Mouse (Mus musculus) neural tube, embryonic 10.5 days (tissue): ENCODE data around the gene Optn.

Experiments
- DNase-seq: peaks from one replicate; pipeline ENCODE4 v3.0.0-alpha.2; 2017; ENCODE audit warnings: low spot score; ENCODE audit errors: extremely low spot score

The Optn gene

GRCm38 (mm10) chr2:5029808-5030207 is 34.0 kb downstream of the Optn start:
- no peak for DNase-seq

- DNase-seq: no peak
Measured at GRCm38 (mm10) chr2:5028047-5028446, 35.8 kb downstream of the Optn start.

GRCm38 (mm10) chr2:5027057-5027456 is 36.8 kb downstream of the Optn start:
- DNase-seq: no peak

- no peak for DNase-seq
Measured at GRCm38 (mm10) chr2:5025162-5025733, 38.6 kb downstream of the Optn start.

- no peak for DNase-seq
Measured at GRCm38 (mm10) chr2:5023699-5024399, 40.0 kb downstream of the Optn start.

- DNase-seq: no peak
Measured at GRCm38 (mm10) chr2:5023275-5023674, 40.6 kb downstream of the Optn start.

- no peak for DNase-seq
Measured at GRCm38 (mm10) chr2:5019708-5020107, 44.1 kb downstream of the Optn start.

- DNase-seq: no peak
Measured at GRCm38 (mm10) chr2:5016922-5017321, 46.9 kb downstream of the Optn start.

GRCm38 (mm10) chr2:5015527-5015926 is 48.3 kb downstream of the Optn start:
- no peak for DNase-seq

- DNase-seq: no peak
Measured at GRCm38 (mm10) chr2:5014616-5015015, 49.2 kb downstream of the Optn start.

- DNase-seq: peak; percentile 93
Measured at GRCm38 (mm10) chr2:5012491-5013324, 51.1 kb downstream of the Optn start, which contains the start of gene Mcm10. TSS of gene Mcm10 (minus strand) at chr2:5012791.

- no peak for DNase-seq
Measured at GRCm38 (mm10) chr2:5011898-5012490, 51.9 kb downstream of the Optn start.

GRCm38 (mm10) chr2:5007107-5007506 is 56.7 kb downstream of the Optn start:
- DNase-seq: no peak

- DNase-seq: no peak
Measured at GRCm38 (mm10) chr2:5001266-5001665, 62.6 kb downstream of the Optn start.

GRCm38 (mm10) chr2:4998905-4999304 is 64.9 kb downstream of the Optn start:
- no peak for DNase-seq

GRCm38 (mm10) chr2:4996421-4996824 is 67.4 kb downstream of the Optn start:
- DNase-seq: no peak

- DNase-seq: no peak
Measured at GRCm38 (mm10) chr2:4995646-4996045, 68.2 kb downstream of the Optn start.

GRCm38 (mm10) chr2:4994436-4994835 is 69.4 kb downstream of the Optn start:
- no peak for DNase-seq

GRCm38 (mm10) chr2:4993584-4993983 is 70.3 kb downstream of the Optn start:
- no peak for DNase-seq

GRCm38 (mm10) chr2:4988826-4989424 is 74.9 kb downstream of the Optn start:
- no peak for DNase-seq

- no peak for DNase-seq
Measured at GRCm38 (mm10) chr2:4987388-4988180, 76.3 kb downstream of the Optn start.
